Mouse (Mus musculus) testis, adult 2 months (tissue): ENCODE measurements around the gene Spindoc.

Experiments used
- CTCF ChIP-seq: fragments of 200-500 bp; IDR thresholded peaks from 2 replicates; pipeline ENCODE4 v1.5.1; 2012; ENCODE audit warnings: low read depth, mild to moderate bottlenecking, inconsistent platforms, low read length, moderate library complexity; ENCODE audit not compliant: control insufficient read depth, insufficient read depth, insufficient replicate concordance
- POLR2A ChIP-seq: fragments of 200-500 bp; IDR thresholded peaks from 2 replicates; pipeline ENCODE4 v1.6.1; 2012; ENCODE audit warnings: low read depth, mild to moderate bottlenecking, inconsistent platforms, low read length, moderate library complexity; ENCODE audit not compliant: control insufficient read depth

GRCm38 (mm10) chr19:7316822-7317221, 66.0 kb downstream of the Spindoc start:
- TF ChIP-seq CTCF (no peak), POLR2A (no peak)
